26 mouse cellular contexts compared by ENCODE assay signal in genomic region chr7:70286836-70287355, GRCm38 (mm10).
DNase-seq lines count a peak whose midpoint lies in the region; ATAC-seq lines count a peak whose summit lies in the region.
"Had no signal": no experiment of that assay in that cellular context is flagged by ENCODE, and none has a peak within 500 bp of the region (broad histone marks: within the 10 kb centered on the region; RNA-seq: fewer than 3 reads in every experiment).

No protein-coding gene starts in this region.

- H3K36me3 ChIP-seq in midbrain, embryonic 10.5 days = no peaks in the 10 kb centered on the region
- H3K36me3 ChIP-seq in midbrain, embryonic 16.5 days (ENCODE audit: control insufficient read depth, insufficient read depth, low read length) = no peaks in the 10 kb centered on the region
- no peaks in the 10 kb centered on the region for H3K36me3 ChIP-seq in limb, embryonic 11.5 days (ENCODE audit: control insufficient read depth, insufficient read depth, low read length)
- H3K36me3 ChIP-seq: embryonic facial prominence, embryonic 13.5 days; forebrain, embryonic 12.5 days; hindbrain, embryonic 12.5 days; liver, embryonic 15.5 days; midbrain, embryonic 12.5 days; neural tube, embryonic 12.5 days had no signal

- peaks cover 100% of the 10 kb centered on the region for H3K27me3 ChIP-seq in midbrain, embryonic 10.5 days (ENCODE audit: low read depth, poor library complexity, severe bottlenecking)
- H3K27me3 ChIP-seq in midbrain, embryonic 16.5 days (ENCODE audit: control insufficient read depth, insufficient read depth, low read depth, low read length) = peaks cover 74% of the 10 kb centered on the region
- H3K27me3 ChIP-seq in limb, embryonic 11.5 days (ENCODE audit: control insufficient read depth, insufficient read depth, low read length) = peaks cover 55% of the 10 kb centered on the region

- H3K27ac ChIP-seq in midbrain, embryonic 10.5 days (replicated peaks) = no peak overlapping the region
- H3K27ac ChIP-seq in midbrain, embryonic 16.5 days (ENCODE audit: low read length) = no peak overlapping the region
- no peak overlapping the region for H3K27ac ChIP-seq in limb, embryonic 11.5 days (replicated peaks; ENCODE audit: low read depth, low read length)
- H3K27ac ChIP-seq: embryonic facial prominence, embryonic 13.5 days; hindbrain, embryonic 12.5 days; layer of hippocampus, adult 2 months; liver, embryonic 15.5 days; midbrain, embryonic 12.5 days; neural tube, embryonic 12.5 days had no signal

- 2% methylated on average over 14 of the region's 14 CpGs for WGBS in midbrain, embryonic 10.5 days
- 11% methylated on average over 14 of the region's 14 CpGs for WGBS in midbrain, embryonic 16.5 days
- 5% methylated on average over 14 of the region's 14 CpGs for WGBS in limb, embryonic 11.5 days

- H3K9ac ChIP-seq in midbrain, embryonic 16.5 days (ENCODE audit: low read depth, low read length) = no peak overlapping the region
- no peak overlapping the region for H3K9ac ChIP-seq in limb, embryonic 11.5 days (ENCODE audit: low read length)
- H3K9ac ChIP-seq: embryonic facial prominence, embryonic 13.5 days; forebrain, postnatal 0 days; hindbrain, embryonic 12.5 days; liver, embryonic 15.5 days; lung, embryonic 14.5 days; neural tube, embryonic 12.5 days had no signal

- no peak for ATAC-seq in midbrain, embryonic 16.5 days
- no peak for ATAC-seq in limb, embryonic 11.5 days (ENCODE audit: insufficient number of reproducible peaks, low FRiP score, low TSS enrichment, low read depth)
- ATAC-seq: forebrain, postnatal 0 days; intestine, postnatal 0 days had no signal

- DNase-seq in heart, adult 11 months = peak; percentile 72
- DNase-seq in heart, adult 9 months (ENCODE audit: low spot score in 2 of 2) = no peak
- peak; percentile 32 for DNase-seq in midbrain, embryonic 10.5 days (ENCODE audit: low spot score)
- DNase-seq in testis, postnatal 14 days (ENCODE audit: low spot score) = peak; percentile 5
- DNase-seq in testis, postnatal 10 days (ENCODE audit: low spot score) = no peak
- DNase-seq in limb, embryonic 11.5 days (ENCODE audit: low spot score) = peak; percentile 51
- DNase-seq in thymus, adult 18-20 months = no peak
- DNase-seq: adrenal gland, postnatal 14 days; cerebellum, adult 18-20 months; cerebellum, postnatal 10 days; forebrain, postnatal 0 days; heart, postnatal 14 days; kidney, adult 9 months; kidney, postnatal 14 days; lung, embryonic 14.5 days; right cerebral cortex, postnatal 14 days; thymus, postnatal 4 days had no signal

- H3K4me1 ChIP-seq in midbrain, embryonic 10.5 days = peaks cover 72% of the 10 kb centered on the region
- peaks cover 6% of the 10 kb centered on the region; the same call in 1 of the 2 replicates for H3K4me1 ChIP-seq in midbrain, embryonic 16.5 days (ENCODE audit: control insufficient read depth, insufficient read depth, low read length)
- no peaks in the 10 kb centered on the region; the same call in 1 of the 2 replicates for H3K4me1 ChIP-seq in limb, embryonic 11.5 days (ENCODE audit: control insufficient read depth, insufficient read depth, low read length)
- H3K4me1 ChIP-seq: liver, embryonic 15.5 days had no signal

- H3K9me3 ChIP-seq in midbrain, embryonic 10.5 days (replicated peaks) = no peaks in the 10 kb centered on the region
- H3K9me3 ChIP-seq in midbrain, embryonic 16.5 days (replicated peaks; ENCODE audit: control insufficient read depth, low read length, poor library complexity, severe bottlenecking) = no peaks in the 10 kb centered on the region
- H3K9me3 ChIP-seq in limb, embryonic 11.5 days (ENCODE audit: control insufficient read depth, low read length) = no peaks in the 10 kb centered on the region
- H3K9me3 ChIP-seq: embryonic facial prominence, embryonic 13.5 days; forebrain, embryonic 12.5 days; hindbrain, embryonic 12.5 days; liver, embryonic 15.5 days; midbrain, embryonic 12.5 days; neural tube, embryonic 12.5 days had no signal

- H3K4me3 ChIP-seq in midbrain, embryonic 10.5 days = no peak overlapping the region
- no peak overlapping the region for H3K4me3 ChIP-seq in midbrain, embryonic 16.5 days (ENCODE audit: low read depth, low read length)
- H3K4me3 ChIP-seq in limb, embryonic 11.5 days (ENCODE audit: low read depth, low read length) = no peak overlapping the region
- H3K4me3 ChIP-seq: layer of hippocampus, adult 2 months; liver, embryonic 15.5 days; neural tube, embryonic 12.5 days had no signal

- H3K4me2 ChIP-seq in midbrain, embryonic 16.5 days (ENCODE audit: low read length) = no peak overlapping the region
- no peak overlapping the region for H3K4me2 ChIP-seq in limb, embryonic 11.5 days (ENCODE audit: low read depth, severe bottlenecking)
- H3K4me2 ChIP-seq: liver, embryonic 15.5 days had no signal

Comparison
In these comparisons a context has a peak if more than half of its experiments do, and no peak if none do; other contexts are left out.
1. DNase-seq: peak in heart, adult 11 months (single experiment), midbrain, embryonic 10.5 days (single experiment), testis, postnatal 14 days (single experiment) and limb, embryonic 11.5 days (single experiment); none in heart, adult 9 months (0 of 2), testis, postnatal 10 days (single experiment) and thymus, adult 18-20 months (0 of 2).